Mouse (Mus musculus) right cerebral cortex, postnatal 14 days (tissue): ENCODE data around the gene Cfc1.
"Not testable (repeated sequence)": the region's sequence is repeated elsewhere in the genome, so short reads cannot be mapped to it uniquely, and the experiment has no call there.

Source experiments
- DNase-seq: peaks from one replicate; pipeline ENCODE4 v3.0.0; 2022

The Cfc1 gene

DNA sequence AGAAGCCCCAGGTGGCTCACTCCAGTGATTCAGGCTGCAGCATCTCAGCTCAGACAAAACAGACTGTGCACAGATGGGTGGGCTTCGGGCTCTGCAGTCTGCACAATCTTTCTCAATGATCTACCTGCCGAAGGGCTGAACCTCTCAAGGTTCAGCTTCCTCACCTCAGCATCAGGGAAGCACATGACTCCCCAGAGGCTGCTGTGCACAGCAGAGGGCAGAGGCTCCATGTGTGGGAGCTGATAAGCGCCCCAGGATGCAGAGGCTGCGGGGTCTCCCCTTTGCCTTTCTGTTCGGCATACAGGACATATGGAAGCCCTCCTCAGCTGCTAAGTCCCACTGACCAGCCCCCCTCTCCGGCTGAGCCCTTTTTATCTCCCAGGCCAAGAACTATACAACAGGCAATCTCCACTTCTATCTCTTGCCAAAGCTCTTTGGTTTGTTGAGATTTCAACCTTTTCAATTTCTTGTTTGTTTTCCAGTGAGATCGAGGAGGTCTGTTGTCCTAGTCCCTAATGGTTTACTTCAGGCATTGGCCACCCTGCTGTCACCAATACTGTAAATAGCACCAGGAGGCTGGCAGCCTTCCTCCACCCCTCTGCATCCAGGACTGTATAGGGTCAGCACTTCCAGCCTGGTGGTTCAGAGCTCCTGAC is at the start of gene Cfc1:
Gene Cfc1 (plus strand): TSS at position 606 of the 656 bp plus-strand sequence.
- DNase-seq = not testable (repeated sequence)

DNA sequence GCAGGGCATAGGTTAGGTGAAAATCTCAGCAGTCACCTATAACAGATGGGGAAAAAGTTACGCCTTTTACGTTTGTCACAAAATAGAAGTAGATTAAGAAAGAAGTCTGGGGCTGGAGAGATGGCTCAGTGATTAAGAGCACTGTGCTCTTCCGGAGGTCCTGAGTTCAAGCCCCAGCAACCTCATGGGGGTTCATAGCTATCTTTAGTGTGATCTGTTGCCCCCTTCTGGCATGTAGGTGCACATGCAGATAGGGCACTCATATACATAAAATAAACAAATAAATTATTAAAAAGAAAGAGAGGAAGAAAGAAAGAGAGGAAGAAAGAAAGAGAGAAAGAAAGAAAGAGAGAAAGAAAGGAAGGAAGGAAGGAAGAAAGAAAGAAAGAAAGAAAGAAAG is 48.1 kb upstream of the Cfc1 start:
- DNase-seq = no peak

DNA sequence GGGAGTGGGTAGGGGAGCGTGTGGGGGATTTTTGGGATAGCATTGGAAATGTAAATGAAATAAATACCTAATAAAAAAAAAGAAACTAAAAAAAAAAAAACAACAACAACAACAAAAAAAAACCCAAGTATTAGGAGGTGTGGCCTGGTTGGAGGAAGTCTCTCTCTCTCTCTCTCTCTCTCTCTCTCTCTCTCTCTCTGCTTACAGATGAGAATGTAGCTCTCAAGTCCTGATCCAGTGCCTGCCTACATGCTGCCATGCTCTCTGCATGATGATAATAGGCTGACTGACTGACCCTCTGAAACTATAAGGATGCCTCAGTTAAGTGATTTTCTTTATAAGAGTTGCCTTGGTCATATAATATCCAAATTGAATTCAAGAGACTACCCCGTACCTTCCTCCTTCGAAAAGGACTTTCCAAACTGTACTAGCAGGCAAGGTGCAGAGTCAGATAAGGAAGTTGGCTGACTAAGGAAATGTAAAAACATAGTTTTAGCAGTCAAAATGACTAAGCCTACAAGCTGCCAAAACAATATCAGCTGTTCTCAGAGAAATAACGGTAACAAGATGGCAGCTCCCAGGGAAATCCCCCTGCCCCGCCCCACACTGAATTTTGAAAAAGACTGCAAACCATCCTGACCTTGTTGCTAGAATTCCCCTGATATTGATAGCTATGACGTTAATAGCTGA is 45.5 kb upstream of the Cfc1 start:
- DNase-seq = no peak

DNA sequence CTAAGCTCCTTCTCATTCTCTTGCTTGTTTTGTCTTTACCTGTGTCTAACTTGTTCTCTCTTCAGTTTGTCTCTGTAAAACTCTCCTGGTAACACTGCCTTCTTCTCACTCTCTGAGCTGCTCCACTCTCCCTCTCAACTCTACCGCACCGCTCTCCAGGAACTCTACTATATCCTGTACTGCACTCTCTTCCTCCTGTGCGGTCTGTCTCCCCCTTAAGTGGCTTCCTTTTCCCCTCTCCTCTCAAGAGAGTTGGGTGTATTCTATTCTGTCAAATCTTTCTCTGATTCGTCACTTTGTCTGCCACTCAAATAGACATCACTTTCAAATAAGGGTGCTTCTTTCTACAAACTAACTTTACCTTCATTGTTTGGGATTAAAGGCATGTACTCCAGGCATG is 44.0 kb upstream of the Cfc1 start:
- DNase-seq = no peak

DNA sequence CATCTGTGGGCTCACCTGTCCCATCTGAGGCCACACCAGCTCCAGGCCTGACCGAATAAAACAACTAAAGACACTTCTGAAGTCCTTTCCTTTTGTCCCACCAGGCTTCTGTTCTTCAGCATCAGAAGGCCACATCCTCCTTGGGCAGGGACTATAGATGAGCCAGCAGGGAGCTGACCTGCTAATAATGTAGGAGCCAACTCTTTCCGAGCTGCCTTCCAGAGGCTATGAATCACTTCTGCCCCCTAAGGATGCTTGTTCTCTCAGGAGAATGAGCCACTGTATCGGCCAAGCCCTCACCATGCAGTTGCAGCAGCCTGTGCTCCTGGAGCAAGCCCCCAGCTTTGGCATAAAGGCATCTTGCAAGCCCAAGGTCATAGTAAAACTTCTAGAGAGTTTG is 32.5 kb upstream of the Cfc1 start:
- DNase-seq = no peak

DNA sequence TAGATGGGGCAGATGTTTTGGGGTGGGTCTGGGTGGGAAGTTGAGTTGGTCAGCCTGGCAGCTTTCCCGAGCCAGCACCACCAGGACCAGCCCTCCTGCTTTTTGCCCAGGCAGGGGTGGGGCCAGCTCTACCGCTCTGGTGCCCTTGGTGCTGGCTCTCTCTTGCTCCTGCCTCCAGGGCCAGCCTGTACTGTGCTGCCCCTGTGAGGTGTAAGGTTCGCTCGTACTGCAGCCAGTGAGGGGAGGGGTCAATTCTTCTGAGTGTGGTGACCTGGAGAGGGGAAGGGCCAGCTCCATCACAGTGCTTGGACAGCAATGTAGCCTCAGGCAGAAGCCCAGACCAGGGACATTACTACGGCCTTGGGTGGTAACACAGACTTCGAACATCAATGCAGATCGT is 30.1 kb upstream of the Cfc1 start:
- no peak for DNase-seq

DNA sequence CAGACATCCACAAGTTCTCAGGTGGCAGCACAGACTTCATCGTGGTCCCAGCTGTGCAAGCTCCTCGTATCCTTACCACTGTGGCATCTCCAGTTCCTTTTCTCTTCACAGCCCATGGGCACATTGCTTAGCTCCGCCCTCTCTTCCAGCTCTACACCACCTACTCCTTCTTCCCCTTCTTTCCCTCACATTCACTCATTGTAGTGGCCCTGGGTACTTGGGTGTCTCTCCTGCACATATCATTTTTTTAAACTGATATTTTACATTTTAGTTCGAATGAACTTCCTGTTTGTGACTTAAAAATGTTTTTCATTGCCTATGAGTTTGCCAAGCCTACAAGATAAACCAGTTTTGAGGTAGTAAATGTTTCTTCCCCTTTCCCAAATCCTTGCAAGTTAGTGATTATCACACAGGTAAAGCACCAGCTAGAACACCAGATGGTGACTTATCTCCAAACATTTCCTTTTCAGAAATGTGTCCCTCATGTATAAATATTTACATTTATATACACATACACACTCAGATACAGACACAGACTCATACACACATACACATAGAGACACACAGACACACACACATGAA is 29.4 kb upstream of the Cfc1 start:
- no peak for DNase-seq

DNA sequence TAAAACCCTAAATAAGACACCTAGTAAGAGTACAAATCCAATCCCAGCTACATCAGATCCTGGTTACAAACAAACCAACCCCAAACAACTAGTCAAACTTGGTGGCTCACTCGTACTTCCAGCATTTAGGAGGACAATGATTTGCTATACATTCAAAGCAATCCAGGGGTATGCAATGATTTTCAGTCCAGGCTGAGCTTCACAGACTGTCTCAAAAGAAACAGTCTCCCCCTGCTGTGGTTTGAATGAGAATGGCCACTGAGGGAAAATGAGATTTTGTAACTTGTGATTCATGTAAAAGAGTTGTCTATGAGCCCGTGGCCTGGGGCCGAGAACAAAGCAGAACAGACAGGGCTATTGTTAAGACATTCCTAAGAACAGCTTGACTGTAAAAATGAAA is 27.5 kb upstream of the Cfc1 start:
- DNase-seq = no peak

DNA sequence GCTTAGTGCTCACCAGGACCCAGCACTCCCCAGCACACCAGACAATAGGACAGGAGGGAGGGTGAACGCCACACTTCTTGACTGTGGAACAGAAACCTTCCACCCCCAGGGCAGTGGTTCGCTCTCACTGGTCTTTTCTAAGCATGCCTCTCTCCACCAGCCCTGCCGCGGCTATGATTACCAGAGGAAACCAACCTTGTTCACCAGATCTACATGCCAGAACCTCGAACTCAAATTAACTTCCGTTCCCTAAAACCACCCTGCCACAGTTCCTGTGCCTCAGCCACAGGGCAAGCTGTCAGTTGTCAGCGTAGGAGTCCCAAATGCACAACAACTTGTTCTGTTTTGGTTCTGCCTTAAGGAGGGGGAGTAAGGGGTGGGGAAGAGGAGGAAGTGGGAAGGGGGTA is 24.9 kb upstream of the Cfc1 start:
- DNase-seq = no peak

DNA sequence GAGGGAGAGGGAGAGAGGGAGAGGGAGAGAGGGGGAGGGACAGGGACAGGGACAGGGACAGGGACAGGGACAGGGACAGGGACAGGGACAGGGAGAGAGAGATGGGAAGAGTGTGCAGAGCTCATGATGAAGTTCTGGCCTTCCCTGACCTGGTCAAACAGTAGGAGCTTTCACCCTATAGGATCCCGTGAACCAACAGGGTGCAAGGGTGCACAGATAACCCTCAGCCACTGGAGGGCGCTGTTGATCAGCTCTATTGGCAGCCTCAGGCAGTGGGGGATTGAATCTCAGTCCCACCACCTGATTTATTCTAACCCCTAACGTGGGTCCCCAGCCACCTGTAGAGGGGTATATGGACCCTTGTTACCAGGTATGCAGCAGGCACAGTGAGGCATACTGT is 24.4 kb upstream of the Cfc1 start:
- DNase-seq = peak; percentile 63

DNA sequence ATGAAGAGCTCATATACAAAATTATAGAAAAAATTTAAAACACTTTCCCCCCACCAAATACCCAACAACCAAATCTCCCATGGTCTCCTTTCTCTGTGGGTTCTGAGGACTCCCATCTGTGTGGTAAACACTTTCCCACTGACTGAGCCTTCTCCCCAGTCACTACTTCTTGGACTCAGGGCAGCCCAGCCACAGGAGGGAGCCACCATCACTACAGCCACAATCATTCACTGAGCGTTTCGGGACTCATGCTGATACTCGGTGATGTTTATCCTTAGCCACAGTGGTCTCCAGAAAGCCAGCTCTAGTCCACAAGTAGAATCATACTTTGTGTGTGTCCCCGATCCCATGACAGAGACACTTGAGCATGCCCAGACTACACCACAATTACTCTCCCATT is 22.4 kb upstream of the Cfc1 start:
- no peak for DNase-seq

DNA sequence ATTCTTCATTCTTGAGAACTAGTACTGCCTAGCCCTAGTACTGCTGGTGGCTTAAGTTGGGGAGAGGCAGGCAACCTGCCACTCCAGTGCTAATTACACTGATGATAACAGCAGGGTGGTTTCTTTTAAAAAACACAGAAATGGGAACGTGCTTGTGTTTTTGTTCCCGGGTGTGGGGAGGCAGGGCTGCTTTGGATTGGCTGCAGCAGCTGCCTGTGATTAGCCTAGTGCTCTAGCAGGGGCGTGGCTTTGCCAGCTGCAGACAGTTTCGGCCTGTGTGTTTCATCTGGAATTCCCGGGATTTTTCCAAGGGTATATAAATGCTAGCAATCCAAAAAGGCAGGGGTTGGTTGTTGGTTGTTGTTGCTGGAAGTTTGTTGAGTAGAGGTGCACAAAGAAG is 18.9 kb upstream of the Cfc1 start:
- DNase-seq = no peak

DNA sequence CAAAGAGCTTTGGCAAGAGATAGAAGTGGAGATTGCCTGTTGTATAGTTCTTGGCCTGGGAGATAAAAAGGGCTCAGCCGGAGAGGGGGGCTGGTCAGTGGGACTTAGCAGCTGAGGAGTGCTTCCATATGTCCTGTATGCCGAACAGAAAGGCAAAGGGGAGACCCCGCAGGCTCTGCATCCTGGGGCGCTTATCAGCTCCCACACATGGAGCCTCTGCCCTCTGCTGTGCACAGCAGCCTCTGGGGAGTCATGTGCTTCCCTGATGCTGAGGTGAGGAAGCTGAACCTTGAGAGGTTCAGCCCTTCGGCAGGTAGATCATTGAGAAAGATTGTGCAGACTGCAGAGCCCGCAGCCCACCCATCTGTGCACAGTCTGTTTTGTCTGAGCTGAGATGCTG is 18.2 kb upstream of the Cfc1 start:
- not testable (repeated sequence) for DNase-seq

DNA sequence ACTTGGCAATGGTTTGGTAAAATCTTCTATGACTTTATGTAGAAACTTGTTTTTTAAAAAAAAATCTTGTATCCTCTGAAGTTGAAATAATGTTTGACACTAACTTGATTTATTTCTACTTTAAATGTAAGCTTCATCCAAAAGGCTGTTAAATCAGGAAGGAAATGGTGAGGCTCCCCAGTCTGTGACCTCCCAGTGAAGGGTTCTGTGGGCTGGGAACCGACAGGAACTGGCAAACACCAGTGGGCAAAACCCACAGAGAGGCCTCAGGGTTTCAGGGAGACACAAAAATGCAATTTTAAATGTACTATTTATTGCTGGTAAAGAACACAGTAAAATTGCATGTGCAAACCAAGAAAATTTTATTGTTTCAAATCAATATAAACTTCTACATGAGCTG is 17.7 kb upstream of the Cfc1 start:
- DNase-seq = not testable (repeated sequence)

DNA sequence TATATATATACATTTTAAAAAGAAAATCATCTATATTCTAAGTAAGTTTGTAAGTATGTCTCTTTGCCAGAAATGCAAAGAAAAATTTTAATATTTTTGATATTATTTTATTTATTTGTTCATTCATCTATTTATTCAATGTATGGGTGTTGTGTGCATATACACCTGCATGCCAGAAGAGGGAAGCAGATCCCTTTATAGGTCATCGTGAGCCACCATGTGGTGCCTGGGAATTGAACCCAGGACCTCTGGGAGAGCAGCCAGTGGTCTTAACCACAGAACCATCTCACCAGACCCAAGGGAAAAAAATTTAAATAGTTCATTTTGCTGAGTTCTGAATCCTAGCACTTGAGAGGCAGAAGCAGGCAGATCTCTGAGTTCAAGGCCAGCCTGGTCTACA is 17.2 kb upstream of the Cfc1 start:
- no peak for DNase-seq

DNA sequence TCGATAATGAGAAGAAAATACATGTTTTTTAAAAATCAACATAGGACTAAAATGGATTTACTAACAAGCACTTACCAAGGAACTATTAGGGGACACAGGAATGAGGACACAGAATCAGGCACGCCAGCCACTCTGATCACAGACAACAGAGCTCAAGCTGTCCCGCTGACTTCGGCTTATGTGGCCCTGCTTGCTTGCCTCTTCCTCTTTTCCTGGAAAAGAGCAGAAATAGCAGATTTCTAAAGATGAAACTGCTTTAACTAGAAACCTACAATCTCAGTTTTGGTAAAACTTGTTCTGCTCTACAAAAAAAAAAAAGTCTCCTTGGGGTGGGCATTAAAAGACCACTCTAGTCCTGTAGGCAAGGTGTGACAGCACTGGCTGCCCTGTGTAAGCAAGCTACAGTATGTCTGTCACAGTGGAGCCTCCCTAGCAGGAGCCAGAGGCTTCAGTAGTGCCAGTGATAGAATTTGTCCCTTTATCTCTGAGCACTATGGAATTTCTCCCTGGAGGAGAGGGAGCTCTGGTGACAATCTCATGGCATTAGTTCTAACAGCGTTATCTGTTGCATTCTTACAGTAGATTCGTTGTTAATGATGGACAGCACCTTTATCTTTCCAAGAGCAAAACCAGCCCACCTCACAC is 13.1 kb upstream of the Cfc1 start:
- DNase-seq = no peak

DNA sequence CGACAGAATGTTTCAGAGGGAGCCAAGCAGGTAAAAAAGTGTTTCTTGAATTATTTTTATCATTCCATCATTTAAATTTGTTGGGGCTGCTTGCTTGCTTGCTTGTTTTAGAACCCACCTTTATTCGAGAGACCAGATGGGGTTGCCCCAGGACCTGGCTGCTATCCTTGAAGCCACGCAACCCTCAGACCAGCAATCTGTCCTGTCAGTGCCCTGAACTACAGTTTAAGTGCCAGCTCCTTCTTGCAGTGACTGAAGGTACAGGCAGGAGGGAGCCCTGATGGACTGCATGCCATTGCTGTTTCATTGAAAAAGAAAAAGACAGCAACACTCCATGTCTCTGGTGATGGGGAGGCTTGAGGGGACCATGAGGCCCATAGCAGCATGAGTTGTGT is 12.6 kb upstream of the Cfc1 start:
- no peak for DNase-seq

DNA sequence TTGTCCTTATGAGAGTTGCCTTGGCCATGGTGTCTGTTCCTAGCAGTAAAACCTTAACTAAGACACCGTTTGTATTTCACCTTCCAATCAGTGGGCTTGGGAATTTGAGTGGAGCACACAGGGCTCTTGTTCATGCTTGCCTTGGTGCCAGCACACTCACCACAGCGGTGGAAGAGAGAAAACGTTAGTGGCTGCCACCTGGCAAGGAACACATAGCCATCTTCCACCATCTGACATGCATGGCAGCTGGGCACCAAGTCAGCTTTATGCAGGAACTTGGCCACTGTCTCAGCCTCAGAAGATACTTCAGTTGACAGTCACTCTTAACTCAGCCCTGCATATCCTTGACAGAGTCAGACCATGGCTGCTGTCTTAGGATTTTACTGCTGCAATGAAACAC is 11.8 kb upstream of the Cfc1 start:
- no peak for DNase-seq

DNA sequence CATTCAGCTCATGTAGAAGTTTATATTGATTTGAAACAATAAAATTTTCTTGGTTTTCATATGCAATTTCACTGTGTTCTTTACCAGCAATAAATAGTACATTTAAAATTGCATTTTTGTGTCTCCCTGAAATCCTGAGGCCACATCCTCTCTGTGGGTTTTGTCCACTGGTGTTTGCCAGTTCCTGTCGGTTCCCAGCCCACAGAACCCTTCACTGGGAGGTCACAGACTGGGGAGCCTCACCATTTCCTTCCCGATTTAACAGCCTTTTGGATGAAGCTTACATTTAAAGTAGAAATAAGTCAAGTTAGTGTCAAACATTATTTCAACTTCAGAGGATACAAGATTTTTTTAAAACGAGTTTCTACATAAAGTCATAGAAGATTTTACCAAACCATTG is 874 bp upstream of the Cfc1 start:
- DNase-seq = not testable (repeated sequence)

DNA sequence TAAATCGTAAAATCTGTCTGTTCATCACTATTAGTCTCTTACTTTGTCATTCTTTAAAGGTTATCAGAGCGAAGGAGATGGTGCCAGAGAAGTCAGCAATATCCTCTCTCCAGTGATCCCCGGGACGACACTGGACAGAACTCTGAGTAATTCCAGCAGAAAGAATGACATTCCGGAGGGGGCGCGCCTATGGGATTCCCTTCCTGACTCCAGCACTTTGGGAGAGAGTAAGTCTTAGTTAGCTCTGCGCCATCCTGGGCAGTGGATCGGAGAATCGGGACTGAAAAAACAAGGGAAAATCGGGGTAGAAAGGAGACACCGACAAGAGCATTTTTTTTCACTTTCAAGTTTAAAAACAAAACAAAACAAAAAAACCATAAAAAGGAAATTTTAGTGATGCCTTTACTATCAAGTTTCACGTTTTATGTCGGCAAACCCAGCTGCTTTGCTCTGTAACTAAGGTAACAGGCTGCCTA is 881 bp downstream of the Cfc1 start:
- DNase-seq = no peak

DNA sequence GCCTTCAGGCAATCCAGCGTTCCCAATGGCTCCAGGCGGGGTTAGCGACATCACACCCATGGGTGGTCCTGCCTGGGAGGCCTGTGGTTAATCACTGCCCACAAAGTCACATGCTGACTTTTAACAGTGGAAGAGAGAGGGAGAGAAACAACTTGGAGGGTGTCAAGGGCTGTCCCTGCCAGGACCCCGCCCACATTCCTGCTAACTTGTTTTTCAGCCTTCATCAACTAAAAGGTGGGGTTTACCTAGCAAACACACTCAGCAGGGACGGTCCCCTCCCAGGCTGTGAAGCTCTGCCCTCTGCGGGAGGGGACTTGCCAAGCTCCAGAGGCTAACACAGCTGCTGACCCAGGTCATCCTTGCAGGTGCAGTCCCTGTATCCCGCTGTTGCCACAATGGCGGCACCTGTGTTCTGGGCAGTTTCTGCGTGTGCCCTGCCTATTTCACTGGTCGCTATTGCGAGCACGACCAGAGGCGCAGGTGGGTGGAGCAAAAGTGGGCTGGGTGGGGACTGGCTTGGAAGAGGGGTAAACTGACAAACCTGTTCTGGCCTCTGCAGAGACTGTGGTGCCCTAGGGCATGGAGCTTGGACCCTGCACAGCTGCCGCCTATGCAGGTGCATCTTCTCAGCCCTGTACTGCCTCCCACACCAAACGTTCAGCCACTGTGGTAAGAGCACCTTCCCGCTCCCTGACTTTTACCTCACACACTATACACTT is 1.5 kb downstream of the Cfc1 start:
- no peak for DNase-seq

DNA sequence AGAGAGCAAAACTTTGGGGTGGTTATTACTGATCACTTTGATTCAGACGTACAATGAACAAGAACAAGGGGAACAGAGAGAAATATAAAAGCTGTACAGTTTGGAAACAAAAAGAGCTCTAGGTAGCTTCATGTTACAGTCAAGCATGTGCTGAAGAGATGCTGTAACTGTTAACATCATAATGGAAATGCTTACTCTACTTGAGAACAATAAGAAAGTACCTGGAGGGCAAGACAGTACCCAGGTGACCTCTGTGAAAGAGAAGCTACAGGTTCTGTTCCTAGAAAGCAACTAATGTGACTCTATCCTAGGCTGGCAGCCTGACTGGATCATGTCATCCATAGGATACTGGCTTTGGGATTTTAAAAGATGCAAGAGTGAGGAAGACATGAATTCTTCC is 11.6 kb downstream of the Cfc1 start:
- DNase-seq = no peak

DNA sequence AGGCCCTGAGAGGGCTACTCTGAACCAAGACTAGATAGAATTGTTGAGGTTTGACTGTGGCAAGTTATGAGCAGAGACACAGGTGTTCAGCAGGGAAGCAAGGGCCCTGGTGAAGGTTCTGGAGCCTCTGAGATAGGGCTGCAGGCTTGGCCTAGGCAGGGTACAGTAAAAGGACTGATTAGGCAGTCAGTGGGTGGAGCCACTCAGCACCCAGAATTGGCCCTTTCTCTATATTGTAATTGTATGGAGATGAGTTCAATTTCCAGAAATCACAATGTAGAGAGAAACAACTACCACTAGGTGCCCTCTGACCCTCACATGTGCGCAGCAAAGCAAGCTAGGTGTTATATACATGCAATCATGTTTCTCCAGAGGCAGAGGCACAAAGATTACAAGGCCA is 18.2 kb downstream of the Cfc1 start:
- no peak for DNase-seq
